Mouse (Mus musculus) heart, embryonic 14.5 days (tissue): ENCODE results near the gene Gjc1. TPM values are rescaled to one million over a fixed set of nuclear protein-coding genes. Genes with fewer than 3 reads are reported as not detected.

Source experiments
- ATAC-seq: fragments of 200-750 bp; cut with Nextera tagmentation; 2 replicates; pipeline ENCODE4 v1.8.0; 2017; ENCODE audit warnings: low read depth, moderate TSS enrichment; ENCODE audit not compliant: insufficient number of reproducible peaks, insufficient read depth, low FRiP score
- H3K27ac ChIP-seq, 2 experiments: fragments of 200-500 bp in 1 of 2; fragments of 300-500 bp in 1 of 2; sonication (generic) in 1 of 2; replicated peaks in 1 of 2; 2 replicates each; pipeline ENCODE4 v1.5.1; 2012 to 2014; ENCODE audit warnings: low read depth in 2 of 2, low read length in 2 of 2, control low read depth in 1 of 2, mild to moderate bottlenecking in 1 of 2, mixed read lengths in 1 of 2; ENCODE audit not compliant: control insufficient read depth in 1 of 2, insufficient read depth in 1 of 2
- H3K27me3 ChIP-seq: fragments of 300-500 bp; sonication (generic); 2 replicates; pipeline ENCODE4 v1.6.1; 2014; ENCODE audit warnings: mild to moderate bottlenecking, low read length, control low read depth; ENCODE audit not compliant: control insufficient read depth, insufficient read depth
- H3K36me3 ChIP-seq: fragments of 300-500 bp; sonication (generic); 2 replicates; pipeline ENCODE4 v1.6.1; 2014; ENCODE audit warnings: mild to moderate bottlenecking, control low read depth, low read length, mixed read lengths; ENCODE audit not compliant: control insufficient read depth, insufficient read depth
- H3K4me1 ChIP-seq, 2 experiments: fragments of 200-500 bp in 1 of 2; fragments of 300-500 bp in 1 of 2; sonication (generic) in 1 of 2; 2 replicates each; pipeline ENCODE4 v1.6.1; 2012 to 2014; ENCODE audit warnings: low read length in 2 of 2, control low read depth in 1 of 2, mixed read lengths in 1 of 2; ENCODE audit not compliant: control insufficient read depth in 2 of 2, insufficient read depth in 2 of 2
- H3K4me2 ChIP-seq: fragments of 300-500 bp; sonication (generic); 2 replicates; pipeline ENCODE4 v1.6.1; 2014; ENCODE audit warnings: mild to moderate bottlenecking, low read length
- H3K4me3 ChIP-seq, 2 experiments: fragments of 200-500 bp in 1 of 2; fragments of 300-500 bp in 1 of 2; sonication (generic) in 1 of 2; 2 replicates each; pipeline ENCODE4 v1.5.1; 2012 to 2014; ENCODE audit warnings: low read length in 2 of 2, mild to moderate bottlenecking in 2 of 2, control low read depth in 1 of 2, low read depth in 1 of 2, moderate library complexity in 1 of 2; ENCODE audit not compliant: control insufficient read depth in 1 of 2, insufficient read depth in 1 of 2
- H3K9ac ChIP-seq: fragments of 300-500 bp; sonication (generic); 2 replicates; pipeline ENCODE4 v1.6.1; 2014; ENCODE audit warnings: mild to moderate bottlenecking, low read length
- H3K9me3 ChIP-seq: fragments of 300-500 bp; sonication (generic); 2 replicates; pipeline ENCODE4 v1.6.1; 2016; ENCODE audit warnings: low read length, control low read depth; ENCODE audit not compliant: control insufficient read depth
- WGBS: fragments of 180-500 bp; shearing (Covaris S2); extraction: QIAGEN DNeasy Blood & Tissue Kit; methylation state at CpG from one replicate; pipeline ENCODE4 v1.1.7; 2014; 5-methylcytosine and 5-hydroxymethylcytosine counted together
- polyA plus RNA-seq: library from polyadenylated mRNA; unstranded; fragments of >200 nt; fragmentation: Nextera tagmentation; extraction: Ambion mirVana; gene quantifications from 2 replicates; pipeline ENCODE4 v1.2.1, GENCODE M21; 2014

The Gjc1 gene
- polyA plus RNA-seq, 1 experiment from 2014 or later: 53.8 TPM

- H3K27me3 ChIP-seq: 0 out of 2 replicates have a peak, but pooled peaks cover 4% of the 10 kb centered on the region
- no peak overlapping the region for H3K27ac ChIP-seq
- H3K9ac ChIP-seq: no peak overlapping the region
- H3K4me2 ChIP-seq: no peak overlapping the region
- 64% methylated on average over 13 of the region's 13 CpGs for WGBS
- H3K9me3 ChIP-seq: no peaks in the 10 kb centered on the region
- no peak overlapping the region for H3K4me3 ChIP-seq
- no peaks in the 10 kb centered on the region for H3K36me3 ChIP-seq
- no peak for ATAC-seq
- peaks cover 13 to 16% of the 10 kb centered on the region in 2 experiments for H3K4me1 ChIP-seq
Measured at GRCm38 (mm10) chr11:102752896-102753590, 66.5 kb downstream of the Gjc1 start.

GRCm38 (mm10) chr11:102749712-102750111, 69.8 kb downstream of the Gjc1 start:
- WGBS: 87% methylated on average over 2 of the region's 2 CpGs
- Histone ChIP-seq H3K9ac (no peak overlapping the region), H3K4me1 (peaks cover 13 to 14% of the 10 kb centered on the region in 2 experiments), H3K4me2 (no peak overlapping the region), H3K4me3 (no peak overlapping the region), H3K27ac (no peak overlapping the region), H3K36me3 (no peaks in the 10 kb centered on the region), H3K27me3 (0 out of 2 replicates have a peak, but pooled peaks cover 4% of the 10 kb centered on the region), H3K9me3 (no peaks in the 10 kb centered on the region)
- no peak for ATAC-seq

Other genes with a start within 250 kb of the Gjc1 start
- gene Gm11627, start 240.2 kb downstream of the Gjc1 start, polyA plus RNA-seq: 12.6 and 13.9 TPM in 2 replicates
- gene Fzd2, start 215.3 kb downstream of the Gjc1 start, polyA plus RNA-seq: 18.7 and 24.0 TPM in 2 replicates
- 1.1 TPM in 2 replicates for gene Meioc, start 156.0 kb downstream of the Gjc1 start, polyA plus RNA-seq
- 31.9 and 36.1 TPM in 2 replicates for gene Ccdc43, start 121.9 kb downstream of the Gjc1 start, polyA plus RNA-seq
- gene Adam11, start 58.3 kb downstream of the Gjc1 start, polyA plus RNA-seq: 5.9 and 7.3 TPM in 2 replicates
- gene Higd1b, start 16.1 kb upstream of the Gjc1 start, polyA plus RNA-seq: 0.61 and 0.67 TPM in 2 replicates
- gene Eftud2, start 61.3 kb upstream of the Gjc1 start, polyA plus RNA-seq: 100 and 103 TPM in 2 replicates
- 0.70 and 0.71 TPM in 2 replicates for gene Ccdc103, start 61.5 kb upstream of the Gjc1 start, polyA plus RNA-seq
- not detected in 2 replicates for gene Fam187a, start 65.5 kb upstream of the Gjc1 start, polyA plus RNA-seq
- 0.15 TPM in 1 of 2 replicates, not detected in the other for gene Gfap, start 81.2 kb upstream of the Gjc1 start, polyA plus RNA-seq
- 4.2 and 4.7 TPM in 2 replicates for gene Kif18b, start 105.4 kb upstream of the Gjc1 start, polyA plus RNA-seq
- gene C1ql1, start 127.0 kb upstream of the Gjc1 start, polyA plus RNA-seq: 0.71 and 1.5 TPM in 2 replicates
- 47.8 and 51.7 TPM in 2 replicates for gene Nmt1, start 208.5 kb upstream of the Gjc1 start, polyA plus RNA-seq
- gene Dcakd, start 208.6 kb upstream of the Gjc1 start, polyA plus RNA-seq: 93.8 and 99.4 TPM in 2 replicates